Mouse (Mus musculus) heart, embryonic 15.5 days (tissue): ENCODE results near the gene Ell. TPM values are rescaled to one million over a fixed set of nuclear protein-coding genes. Genes with fewer than 3 reads are reported as not detected.
"Not testable (repeated sequence)": the region's sequence is repeated elsewhere in the genome, so short reads cannot be mapped to it uniquely, and the experiment has no call there.

Experiments used
- ATAC-seq: fragments of 200-750 bp; cut with Nextera tagmentation; replicated peaks from 2 replicates; pipeline ENCODE4 v1.8.0; 2017; ENCODE audit warnings: low read depth, moderate TSS enrichment; ENCODE audit not compliant: insufficient number of reproducible peaks, insufficient read depth, low FRiP score
- H3K27ac ChIP-seq: fragments of 300-500 bp; sonication (generic); 2 replicates; pipeline ENCODE4 v1.5.1; 2015; ENCODE audit warnings: mild to moderate bottlenecking, inconsistent platforms
- H3K27me3 ChIP-seq: fragments of 300-500 bp; sonication (generic); 2 replicates; pipeline ENCODE4 v1.6.1; 2015; ENCODE audit warnings: inconsistent platforms
- H3K36me3 ChIP-seq: fragments of 300-500 bp; sonication (generic); 2 replicates; pipeline ENCODE4 v1.6.1; 2015; ENCODE audit warnings: mild to moderate bottlenecking, inconsistent platforms
- H3K4me1 ChIP-seq: fragments of 300-500 bp; sonication (generic); replicated peaks from 2 replicates; pipeline ENCODE4 v1.6.1; 2015; ENCODE audit warnings: inconsistent platforms
- H3K4me2 ChIP-seq: fragments of 300-500 bp; sonication (generic); 2 replicates; pipeline ENCODE4 v1.6.1; 2015; ENCODE audit warnings: inconsistent platforms, mild to moderate bottlenecking, moderate library complexity
- H3K4me3 ChIP-seq: fragments of 300-500 bp; sonication (generic); 2 replicates; pipeline ENCODE4 v1.5.1; 2015; ENCODE audit warnings: mild to moderate bottlenecking, inconsistent platforms
- H3K9ac ChIP-seq: fragments of 300-500 bp; sonication (generic); 2 replicates; pipeline ENCODE4 v1.6.1; 2015; ENCODE audit warnings: mild to moderate bottlenecking, inconsistent platforms
- H3K9me3 ChIP-seq: fragments of 300-500 bp; sonication (generic); replicated peaks from 2 replicates; pipeline ENCODE4 v1.6.1; 2016; ENCODE audit warnings: inconsistent platforms
- WGBS: fragments of 180-500 bp; shearing (Covaris S2); methylation state at CpG from one replicate; pipeline ENCODE4 v1.1.7; 2015; ENCODE audit warnings: mixed read lengths; 5-methylcytosine and 5-hydroxymethylcytosine counted together
- polyA plus RNA-seq: library from polyadenylated mRNA; unstranded; fragments of >200 nt; fragmentation: Nextera tagmentation; extraction: Ambion mirVana; gene quantifications from 2 replicates; pipeline ENCODE4 v1.2.1, GENCODE M21; 2015

The Ell gene
- polyA plus RNA-seq, 1 experiment from 2014 or later = 10.8 TPM

GRCm38 (mm10) chr8:70509281-70509952, 29.8 kb upstream of the Ell start:
- Histone ChIP-seq H3K27me3 (no peaks in the 10 kb centered on the region), H3K4me1 (peaks cover 55% of the 10 kb centered on the region), H3K4me2 (peak overlapping the region; percentile 91), H3K36me3 (peaks cover 22% of the 10 kb centered on the region), H3K9ac (peak overlapping the region; percentile 97), H3K27ac (peak overlapping the region; percentile 98), H3K9me3 (no peaks in the 10 kb centered on the region), H3K4me3 (peak overlapping the region; percentile 90)
- ATAC-seq = no peak
- 5% methylated on average over 25 of the region's 25 CpGs for WGBS

GRCm38 (mm10) chr8:70510228-70510915, 28.9 kb upstream of the Ell start, which contains the start of gene Uba52:
TSS of gene Uba52 (minus strand) at chr8:70510801.
- Histone ChIP-seq H3K9me3 (no peaks in the 10 kb centered on the region), H3K9ac (peak within 1 kb of the TSS; percentile 97), H3K27me3 (no peaks in the 10 kb centered on the region), H3K36me3 (peaks cover 23% of the 10 kb centered on the region), H3K27ac (peak within 1 kb of the TSS; percentile 98), H3K4me3 (peak within 1 kb of the TSS; percentile 90), H3K4me1 (peaks cover 45% of the 10 kb centered on the region), H3K4me2 (peak within 1 kb of the TSS; percentile 91)
- ATAC-seq = peak; percentile 85
- 1% methylated on average over 74 of the region's 74 CpGs for WGBS

- Histone ChIP-seq H3K4me1 (peaks cover 37% of the 10 kb centered on the region), H3K4me3 (peak overlapping the region; percentile 90), H3K36me3 (peaks cover 23% of the 10 kb centered on the region), H3K4me2 (peak overlapping the region; percentile 91), H3K9ac (0 out of 2 replicates have a peak overlapping the region, but pooled peaks have one; percentile 97), H3K27ac (peak overlapping the region; percentile 98)
- WGBS = 80% methylated on average over 6 of the region's 6 CpGs
- not testable (repeated sequence) for ATAC-seq, H3K9me3 ChIP-seq, H3K27me3 ChIP-seq
These were observed 28.1 kb upstream of the Ell start for GRCm38 (mm10) chr8:70511174-70511573.

- H3K4me3 ChIP-seq = no peak overlapping the region
- 90% methylated on average over 2 of the region's 2 CpGs for WGBS
These were observed 27.5 kb upstream of the Ell start for GRCm38 (mm10) chr8:70511770-70512169.

GRCm38 (mm10) chr8:70512253-70512903, 26.9 kb upstream of the Ell start:
- H3K36me3 ChIP-seq = peaks cover 29% of the 10 kb centered on the region
- no peaks in the 10 kb centered on the region for H3K9me3 ChIP-seq
- no peak overlapping the region for H3K4me3 ChIP-seq
- H3K9ac ChIP-seq = no peak overlapping the region
- H3K27me3 ChIP-seq = no peaks in the 10 kb centered on the region
- peaks cover 37% of the 10 kb centered on the region for H3K4me1 ChIP-seq
- H3K27ac ChIP-seq = 0 out of 2 replicates have a peak overlapping the region, but pooled peaks have one; percentile 6
- ATAC-seq = no peak
- no peak overlapping the region for H3K4me2 ChIP-seq
- WGBS = 88% methylated on average over 11 of the region's 11 CpGs

More at GRCm38 (mm10) chr8:70511770-70512169, 27.5 kb upstream of the Ell start:
- 0 out of 2 replicates have a peak overlapping the region, but pooled peaks have one; percentile 6 for H3K27ac ChIP-seq
- peaks cover 29% of the 10 kb centered on the region for H3K36me3 ChIP-seq
- no peak overlapping the region for H3K9ac ChIP-seq
- peak overlapping the region; percentile 91; the same call in 1 of the 2 replicates for H3K4me2 ChIP-seq
- no peaks in the 10 kb centered on the region for H3K9me3 ChIP-seq
- ATAC-seq = no peak
- no peaks in the 10 kb centered on the region for H3K27me3 ChIP-seq
- peaks cover 37% of the 10 kb centered on the region for H3K4me1 ChIP-seq

- WGBS = 34% methylated on average over 2 of the region's 2 CpGs
- no peak for ATAC-seq
- Histone ChIP-seq H3K4me2 (no peak overlapping the region), H3K4me1 (peaks cover 36% of the 10 kb centered on the region), H3K9ac (no peak overlapping the region), H3K36me3 (peaks cover 25% of the 10 kb centered on the region), H3K27ac (no peak overlapping the region), H3K9me3 (no peaks in the 10 kb centered on the region), H3K27me3 (no peaks in the 10 kb centered on the region), H3K4me3 (no peak overlapping the region)
These were observed 25.8 kb upstream of the Ell start for GRCm38 (mm10) chr8:70513441-70513840.

- peaks cover 30% of the 10 kb centered on the region for H3K36me3 ChIP-seq
- no peak overlapping the region for H3K4me2 ChIP-seq
- H3K4me3 ChIP-seq = no peak overlapping the region
- WGBS = 74% methylated on average over 10 of the region's 10 CpGs
- H3K27ac ChIP-seq = no peak overlapping the region
- no peaks in the 10 kb centered on the region for H3K9me3 ChIP-seq
- H3K4me1 ChIP-seq = peaks cover 18% of the 10 kb centered on the region
- ATAC-seq = no peak
- no peaks in the 10 kb centered on the region for H3K27me3 ChIP-seq
- no peak overlapping the region for H3K9ac ChIP-seq
These were observed 21.2 kb upstream of the Ell start for GRCm38 (mm10) chr8:70517940-70518643.

GRCm38 (mm10) chr8:70519043-70519442, 20.2 kb upstream of the Ell start:
- H3K4me1 ChIP-seq = peaks cover 15% of the 10 kb centered on the region
- WGBS = 88% methylated on average over 6 of the region's 6 CpGs
- no peak overlapping the region for H3K4me2 ChIP-seq
- H3K9ac ChIP-seq = no peak overlapping the region
- H3K27me3 ChIP-seq = no peaks in the 10 kb centered on the region
- H3K4me3 ChIP-seq = no peak overlapping the region
- H3K9me3 ChIP-seq = no peaks in the 10 kb centered on the region
- H3K36me3 ChIP-seq = peaks cover 28% of the 10 kb centered on the region
- no peak for ATAC-seq
- H3K27ac ChIP-seq = no peak overlapping the region

- no peak overlapping the region for H3K4me2 ChIP-seq
- H3K4me1 ChIP-seq = peaks cover 13% of the 10 kb centered on the region
- no peak overlapping the region for H3K4me3 ChIP-seq
- no peaks in the 10 kb centered on the region for H3K27me3 ChIP-seq
- no peak overlapping the region for H3K9ac ChIP-seq
- peaks cover 23% of the 10 kb centered on the region for H3K36me3 ChIP-seq
- 52% methylated on average over 2 of the region's 2 CpGs for WGBS
- ATAC-seq = no peak
- H3K9me3 ChIP-seq = no peaks in the 10 kb centered on the region
- H3K27ac ChIP-seq = no peak overlapping the region
These were observed 19.7 kb upstream of the Ell start for GRCm38 (mm10) chr8:70519606-70520005.

- H3K4me1 ChIP-seq = peaks cover 16% of the 10 kb centered on the region
- ATAC-seq = peak; percentile 82
- no peaks in the 10 kb centered on the region for H3K27me3 ChIP-seq
- peak overlapping the region; percentile 85 for H3K27ac ChIP-seq
- peak overlapping the region; percentile 75 for H3K9ac ChIP-seq
- peak overlapping the region; percentile 64 for H3K4me2 ChIP-seq
- H3K9me3 ChIP-seq = no peaks in the 10 kb centered on the region
- peaks cover 14% of the 10 kb centered on the region; the same call in 1 of the 2 replicates for H3K36me3 ChIP-seq
- H3K4me3 ChIP-seq = peak overlapping the region; percentile 76
- WGBS = under 1% methylated on average over 51 of the region's 51 CpGs
These were observed 16.5 kb upstream of the Ell start for GRCm38 (mm10) chr8:70522592-70523403.
